18 mouse cellular contexts compared by ENCODE assay signal in the genomic region with DNA sequence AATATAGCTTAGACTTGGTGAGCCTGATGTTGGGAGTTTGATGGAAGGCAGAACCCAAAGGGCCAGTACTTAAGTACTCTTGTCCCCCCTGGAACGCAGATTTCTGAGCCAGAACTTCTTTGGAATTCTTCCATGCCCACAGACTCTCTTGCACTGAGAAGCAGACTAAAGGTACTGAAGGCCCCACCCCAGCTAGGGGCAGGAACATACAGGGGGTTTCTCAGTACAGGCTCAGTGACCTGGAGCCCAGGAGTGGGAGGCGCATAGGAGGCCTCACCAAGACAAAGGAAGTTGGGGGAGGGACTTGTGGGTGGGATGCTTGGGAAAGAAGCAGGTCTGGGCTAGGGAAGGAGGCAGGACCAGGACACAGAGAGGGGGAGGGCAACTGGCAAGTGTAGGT. TPM values are rescaled to one million over a fixed set of nuclear protein-coding genes. Genes with fewer than 3 reads are reported as not detected.
DNase-seq lines count a peak whose midpoint lies in the region; ATAC-seq lines count a peak whose summit lies in the region.
"Had no signal": no experiment of that assay in that cellular context is flagged by ENCODE, and none has a peak within 500 bp of the region (broad histone marks: within the 10 kb centered on the region; RNA-seq: fewer than 3 reads in every experiment).

No protein-coding gene starts in this region.

- no peak overlapping the region for H3K4me2 ChIP-seq in kidney, embryonic 14.5 days (replicated peaks; ENCODE audit: low read depth, low read length)
- no peak overlapping the region for H3K4me2 ChIP-seq in lung, embryonic 16.5 days (ENCODE audit: low read depth, low read length)
- H3K4me2 ChIP-seq: forebrain, embryonic 12.5 days; limb, embryonic 13.5 days; liver, embryonic 15.5 days had no signal

- no peak overlapping the region for H3K27ac ChIP-seq in kidney, embryonic 14.5 days (ENCODE audit: low read depth, low read length)
- peak overlapping the region; percentile 63 for H3K27ac ChIP-seq in embryonic facial prominence, embryonic 10.5 days (replicated peaks)
- H3K27ac ChIP-seq in lung, embryonic 16.5 days (ENCODE audit: low read length) = peak overlapping the region; percentile 83
- H3K27ac ChIP-seq: forebrain, embryonic 12.5 days; hindbrain, postnatal 0 days; left cerebral cortex, adult 2 months; limb, embryonic 13.5 days; liver, embryonic 15.5 days had no signal

- H3K4me3 ChIP-seq in kidney, embryonic 14.5 days (ENCODE audit: low read length) = no peak overlapping the region
- H3K4me3 ChIP-seq in embryonic facial prominence, embryonic 10.5 days = no peak overlapping the region
- H3K4me3 ChIP-seq in lung, embryonic 16.5 days (ENCODE audit: low read length) = no peak overlapping the region
- H3K4me3 ChIP-seq: forebrain, embryonic 12.5 days; left cerebral cortex, adult 2 months; limb, embryonic 13.5 days; liver, embryonic 15.5 days had no signal

- peaks cover 21% of the 10 kb centered on the region for H3K36me3 ChIP-seq in kidney, embryonic 14.5 days (ENCODE audit: control insufficient read depth, insufficient read depth, low read length)
- peaks cover 35% of the 10 kb centered on the region for H3K36me3 ChIP-seq in embryonic facial prominence, embryonic 10.5 days (replicated peaks)
- H3K36me3 ChIP-seq in lung, embryonic 16.5 days (ENCODE audit: control insufficient read depth, insufficient read depth, low read length) = peaks cover 10% of the 10 kb centered on the region; the same call in 1 of the 2 replicates

- no peaks in the 10 kb centered on the region for H3K27me3 ChIP-seq in kidney, embryonic 14.5 days (ENCODE audit: control insufficient read depth, insufficient read depth, low read length)
- H3K27me3 ChIP-seq in embryonic facial prominence, embryonic 10.5 days (replicated peaks; ENCODE audit: low read depth, poor library complexity, severe bottlenecking) = no peaks in the 10 kb centered on the region
- no peaks in the 10 kb centered on the region for H3K27me3 ChIP-seq in lung, embryonic 16.5 days (ENCODE audit: control insufficient read depth, insufficient read depth, low read depth, low read length)
- H3K27me3 ChIP-seq: limb, embryonic 13.5 days; liver, embryonic 15.5 days had no signal

- DNase-seq in kidney, postnatal 25 days = no peak
- peak; percentile 28 for DNase-seq in R1 (ENCODE audit: low read depth, low spot score)
- no peak for DNase-seq in embryonic facial prominence, embryonic 10.5 days (ENCODE audit: low spot score)
- DNase-seq in ovary, postnatal 36 days (ENCODE audit: low spot score) = no peak
- DNase-seq: cerebellum, adult 9-10 months; gastrocnemius, postnatal 14 days; heart, postnatal 14 days; kidney, adult 9 months; right cerebral cortex, postnatal 4 days; thymus, adult 2 months had no signal

- no peak overlapping the region for H3K9ac ChIP-seq in kidney, embryonic 14.5 days (ENCODE audit: low read depth, low read length)
- H3K9ac ChIP-seq in lung, embryonic 16.5 days (ENCODE audit: low read length) = no peak overlapping the region
- H3K9ac ChIP-seq: forebrain, embryonic 12.5 days; limb, embryonic 13.5 days; liver, embryonic 15.5 days had no signal

- ATAC-seq in kidney, embryonic 14.5 days (ENCODE audit: low FRiP score, low TSS enrichment) = peak; percentile 73
- ATAC-seq in lung, embryonic 16.5 days (ENCODE audit: low read depth) = peak; percentile 90
- no peak for ATAC-seq in megakaryocyte progenitor cell, adult 5-6 weeks (replicated peaks; ENCODE audit: poor library complexity)
- ATAC-seq: hindbrain, postnatal 0 days had no signal

- H3K4me1 ChIP-seq in kidney, embryonic 14.5 days (ENCODE audit: control insufficient read depth, insufficient read depth, low read length) = 0 out of 2 replicates have a peak, but pooled peaks cover 10% of the 10 kb centered on the region
- peaks cover 31% of the 10 kb centered on the region for H3K4me1 ChIP-seq in embryonic facial prominence, embryonic 10.5 days
- H3K4me1 ChIP-seq in lung, embryonic 16.5 days (replicated peaks; ENCODE audit: control insufficient read depth, insufficient read depth, low read length) = no peaks in the 10 kb centered on the region; the same call in 1 of the 2 replicates
- H3K4me1 ChIP-seq: liver, embryonic 15.5 days had no signal

- H3K9me3 ChIP-seq in kidney, embryonic 14.5 days (ENCODE audit: control insufficient read depth, low read length) = no peaks in the 10 kb centered on the region
- H3K9me3 ChIP-seq in embryonic facial prominence, embryonic 10.5 days = no peaks in the 10 kb centered on the region
- no peaks in the 10 kb centered on the region for H3K9me3 ChIP-seq in lung, embryonic 16.5 days (ENCODE audit: control insufficient read depth, low read length)
- H3K9me3 ChIP-seq: forebrain, embryonic 12.5 days; limb, embryonic 13.5 days; liver, embryonic 15.5 days had no signal

- 48% methylated on average over 2 of the region's 2 CpGs for WGBS in kidney, embryonic 14.5 days
- WGBS in embryonic facial prominence, embryonic 10.5 days = 54% methylated on average over 2 of the region's 2 CpGs
- 52% methylated on average over 2 of the region's 2 CpGs for WGBS in lung, embryonic 16.5 days

RNA-seq across cellular contexts. Expression of a gene that starts 15.5 kb away (rescaled TPM):
- polyA plus RNA-seq in kidney, embryonic 14.5 days (2014; fragmentation: Nextera tagmentation; extraction: Ambion mirVana) = 0.07 and 0.09 TPM in 2 replicates
- 0.23 and 0.24 TPM in 2 replicates for polyA plus RNA-seq in embryonic facial prominence, embryonic 10.5 days (2016; fragmentation: Nextera tagmentation; extraction: Ambion mirVana)
- polyA plus RNA-seq in lung, embryonic 16.5 days (2015; fragmentation: Nextera tagmentation; extraction: Ambion mirVana) = 2.3 and 2.9 TPM in 2 replicates
- not detected in 2 replicates for total RNA-seq in megakaryocyte progenitor cell, adult 5-6 weeks (2015)
- not detected in 2 replicates for total RNA-seq in megakaryocyte progenitor cell, adult 5-6 weeks (2017)
- polyA plus RNA-seq: liver, embryonic 15.5 days had no signal

RNA-seq across cellular contexts. Expression of a gene that starts 55.5 kb away (rescaled TPM):
- not detected in 2 replicates for polyA plus RNA-seq in kidney, embryonic 14.5 days (2014; fragmentation: Nextera tagmentation; extraction: Ambion mirVana)
- polyA plus RNA-seq in embryonic facial prominence, embryonic 10.5 days (2016; fragmentation: Nextera tagmentation; extraction: Ambion mirVana) = 0.72 and 0.83 TPM in 2 replicates
- polyA plus RNA-seq in lung, embryonic 16.5 days (2015; fragmentation: Nextera tagmentation; extraction: Ambion mirVana) = 0.11 and 0.16 TPM in 2 replicates
- 0.10 TPM in 1 of 2 replicates, not detected in the other for total RNA-seq in megakaryocyte progenitor cell, adult 5-6 weeks (2015)
- 0.37 and 1.3 TPM in 2 replicates for total RNA-seq in megakaryocyte progenitor cell, adult 5-6 weeks (2017)
- polyA plus RNA-seq: liver, embryonic 15.5 days had no signal

RNA-seq across cellular contexts. Expression of a gene that starts 56.1 kb away (rescaled TPM):
- polyA plus RNA-seq in kidney, embryonic 14.5 days (2014; fragmentation: Nextera tagmentation; extraction: Ambion mirVana) = 9.5 and 18.1 TPM in 2 replicates
- polyA plus RNA-seq in embryonic facial prominence, embryonic 10.5 days (2016; fragmentation: Nextera tagmentation; extraction: Ambion mirVana) = 17.1 and 19.9 TPM in 2 replicates
- 16.1 and 17.0 TPM in 2 replicates for polyA plus RNA-seq in lung, embryonic 16.5 days (2015; fragmentation: Nextera tagmentation; extraction: Ambion mirVana)
- 7.8 and 11.6 TPM in 2 replicates for total RNA-seq in megakaryocyte progenitor cell, adult 5-6 weeks (2015)
- 6.2 and 19.5 TPM in 2 replicates for total RNA-seq in megakaryocyte progenitor cell, adult 5-6 weeks (2017)

RNA-seq across cellular contexts. Expression of a gene that starts 56.2 kb away (rescaled TPM):
- polyA plus RNA-seq in kidney, embryonic 14.5 days (2014; fragmentation: Nextera tagmentation; extraction: Ambion mirVana) = 207 and 237 TPM in 2 replicates
- polyA plus RNA-seq in embryonic facial prominence, embryonic 10.5 days (2016; fragmentation: Nextera tagmentation; extraction: Ambion mirVana) = 180 TPM in 2 replicates
- polyA plus RNA-seq in lung, embryonic 16.5 days (2015; fragmentation: Nextera tagmentation; extraction: Ambion mirVana) = 178 TPM in 2 replicates
- 123 and 130 TPM in 2 replicates for total RNA-seq in megakaryocyte progenitor cell, adult 5-6 weeks (2015)
- total RNA-seq in megakaryocyte progenitor cell, adult 5-6 weeks (2017) = 37.1 and 46.5 TPM in 2 replicates
